Comparison of ENCODE assay signal across 21 mouse cellular contexts in the genomic region with DNA sequence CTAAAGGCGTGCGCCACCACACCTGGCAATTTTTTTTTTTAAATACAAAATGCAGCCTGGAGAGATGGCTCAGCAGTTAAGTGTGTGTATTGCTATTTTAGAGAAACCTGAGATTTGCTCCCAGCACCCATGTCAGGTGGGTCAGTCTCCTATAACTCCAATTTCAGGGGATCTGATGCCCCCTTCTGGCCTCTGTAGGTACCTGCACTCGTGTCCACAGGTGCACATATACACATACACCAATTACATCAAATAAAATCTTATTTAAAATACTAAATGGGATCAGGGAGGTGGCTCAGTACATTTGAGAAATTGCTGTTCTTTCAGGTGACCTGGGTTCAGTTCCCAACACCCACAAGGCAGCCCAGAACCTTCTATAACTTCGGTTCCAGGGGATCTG. TPM values are rescaled to one million over a fixed set of nuclear protein-coding genes. Genes with fewer than 3 reads are reported as not detected.
DNase-seq lines count a peak whose midpoint lies in the region; ATAC-seq and TF ChIP-seq lines count a peak whose summit lies in the region.
"Had no signal": no experiment of that assay in that cellular context is flagged by ENCODE, and none has a peak within 500 bp of the region (broad histone marks: within the 10 kb centered on the region; RNA-seq: fewer than 3 reads in every experiment).

No protein-coding gene starts in this region.

- H3K27me3 ChIP-seq in hindbrain, postnatal 0 days (ENCODE audit: insufficient read depth, low read length), result no peaks in the 10 kb centered on the region
- H3K27me3 ChIP-seq in hindbrain, embryonic 14.5 days (ENCODE audit: control insufficient read depth, insufficient read depth, low read length), result no peaks in the 10 kb centered on the region
- no peaks in the 10 kb centered on the region for H3K27me3 ChIP-seq in lung, embryonic 14.5 days (ENCODE audit: insufficient read depth, low read length)
- H3K27me3 ChIP-seq: CH12.LX; embryonic facial prominence, embryonic 15.5 days; forebrain, embryonic 12.5 days; heart, embryonic 13.5 days; Patski had no signal

- no peak for ATAC-seq in hindbrain, postnatal 0 days
- no peak for ATAC-seq in hindbrain, embryonic 14.5 days (ENCODE audit: low FRiP score)
- ATAC-seq in lung, embryonic 14.5 days (ENCODE audit: insufficient read depth), result no peak
- ATAC-seq in erythroid progenitor cell, adult 5-6 weeks (replicated peaks; ENCODE audit: low FRiP score, poor library complexity, severe bottlenecking), result no peak
- ATAC-seq: forebrain, embryonic 16.5 days; hindbrain, embryonic 16.5 days; Patski had no signal

- no peak for DNase-seq in hindbrain, postnatal 0 days (ENCODE audit: low spot score)
- no peak for DNase-seq in hindbrain, embryonic 14.5 days (ENCODE audit: low spot score)
- no peak for DNase-seq in lung, embryonic 14.5 days
- DNase-seq in lung, postnatal 10 days, result no peak
- DNase-seq in R1 (ENCODE audit: low read depth, low spot score), result peak; percentile 74
- DNase-seq in kidney, postnatal 14 days, result no peak
- no peak for DNase-seq in thymus, postnatal 10 days (ENCODE audit: low spot score in 2 of 2)
- DNase-seq: adrenal gland, adult 8-10 months; adrenal gland, postnatal 36 days; cerebellum, adult 2 months; cerebellum, postnatal 10 days; gastrocnemius, postnatal 14 days; heart, postnatal 36 days had no signal

- H3K9ac ChIP-seq in hindbrain, postnatal 0 days (replicated peaks; ENCODE audit: low read length), result no peak overlapping the region
- H3K9ac ChIP-seq in hindbrain, embryonic 14.5 days, result no peak overlapping the region
- H3K9ac ChIP-seq in lung, embryonic 14.5 days, result no peak overlapping the region
- H3K9ac ChIP-seq: embryonic facial prominence, embryonic 15.5 days; forebrain, embryonic 12.5 days; heart, embryonic 13.5 days had no signal

- TF ChIP-seq CTCF in hindbrain, postnatal 0 days (IDR thresholded peaks at IDR 0.05; ENCODE audit: low read depth), result peak; percentile 11; the same call in 1 of the 2 replicates
- peak; percentile 9; the same call in 1 of the 2 replicates for TF ChIP-seq CTCF in lung, embryonic 14.5 days (IDR thresholded peaks at IDR 0.05; ENCODE audit: low read depth)

- H3K27ac ChIP-seq in hindbrain, postnatal 0 days, result no peak overlapping the region
- no peak overlapping the region for H3K27ac ChIP-seq in hindbrain, embryonic 14.5 days
- no peak overlapping the region for H3K27ac ChIP-seq in lung, embryonic 14.5 days (ENCODE audit: low read depth)
- H3K27ac ChIP-seq: embryonic facial prominence, embryonic 15.5 days; forebrain, embryonic 12.5 days; heart, embryonic 13.5 days had no signal

- no peak overlapping the region for H3K4me3 ChIP-seq in hindbrain, postnatal 0 days (ENCODE audit: low read length)
- H3K4me3 ChIP-seq in hindbrain, embryonic 14.5 days (replicated peaks; ENCODE audit: low read length), result no peak overlapping the region
- no peak overlapping the region for H3K4me3 ChIP-seq in lung, embryonic 14.5 days (ENCODE audit: low read depth, low read length)
- H3K4me3 ChIP-seq: embryonic facial prominence, embryonic 15.5 days; forebrain, embryonic 12.5 days; heart, embryonic 13.5 days had no signal

- H3K36me3 ChIP-seq in hindbrain, postnatal 0 days (ENCODE audit: insufficient read depth, low read length), result no peaks in the 10 kb centered on the region
- no peaks in the 10 kb centered on the region for H3K36me3 ChIP-seq in hindbrain, embryonic 14.5 days (replicated peaks; ENCODE audit: control insufficient read depth, insufficient read depth)
- H3K36me3 ChIP-seq in lung, embryonic 14.5 days (ENCODE audit: insufficient read depth), result no peaks in the 10 kb centered on the region
- H3K36me3 ChIP-seq: embryonic facial prominence, embryonic 15.5 days; heart, embryonic 13.5 days had no signal

- no peak overlapping the region for H3K4me2 ChIP-seq in hindbrain, postnatal 0 days (ENCODE audit: low read depth, low read length)
- H3K4me2 ChIP-seq in hindbrain, embryonic 14.5 days (replicated peaks), result no peak overlapping the region
- no peak overlapping the region for H3K4me2 ChIP-seq in lung, embryonic 14.5 days
- H3K4me2 ChIP-seq: embryonic facial prominence, embryonic 15.5 days; forebrain, embryonic 12.5 days; heart, embryonic 13.5 days had no signal

- no peaks in the 10 kb centered on the region for H3K9me3 ChIP-seq in hindbrain, postnatal 0 days (ENCODE audit: low read length)
- no peaks in the 10 kb centered on the region for H3K9me3 ChIP-seq in hindbrain, embryonic 14.5 days (ENCODE audit: control insufficient read depth, low read length)
- H3K9me3 ChIP-seq in lung, embryonic 14.5 days (ENCODE audit: low read depth, low read length), result no peaks in the 10 kb centered on the region; the same call in 1 of the 2 replicates
- H3K9me3 ChIP-seq: embryonic facial prominence, embryonic 15.5 days; heart, embryonic 13.5 days had no signal

- no peaks in the 10 kb centered on the region for H3K4me1 ChIP-seq in hindbrain, postnatal 0 days (ENCODE audit: insufficient read depth, low read length)
- no peaks in the 10 kb centered on the region for H3K4me1 ChIP-seq in hindbrain, embryonic 14.5 days (replicated peaks; ENCODE audit: control insufficient read depth, insufficient read depth, low read length)
- H3K4me1 ChIP-seq in lung, embryonic 14.5 days (ENCODE audit: insufficient read depth), result no peaks in the 10 kb centered on the region
- H3K4me1 ChIP-seq: forebrain, embryonic 12.5 days had no signal

- WGBS in hindbrain, postnatal 0 days, result 88% methylated on average over 4 of the region's 4 CpGs
- WGBS in hindbrain, embryonic 14.5 days, result 94% methylated on average over 4 of the region's 4 CpGs
- WGBS in lung, embryonic 14.5 days, result 84% methylated on average over 4 of the region's 4 CpGs

RNA-seq across cellular contexts. Expression of gene Ppp1r15b, which starts 14.8 kb away (rescaled TPM):
- 37.4 and 46.9 TPM in 2 replicates for total RNA-seq in hindbrain, postnatal 0 days (2014; rRNA removed)
- 15.9 and 17.0 TPM in 2 replicates for polyA plus RNA-seq in hindbrain, postnatal 0 days (2015; fragmentation: Nextera tagmentation; extraction: Ambion mirVana)
- 29.6 and 36.0 TPM in 2 replicates for polyA plus RNA-seq in hindbrain, embryonic 14.5 days (2014; fragmentation: Nextera tagmentation; extraction: Ambion mirVana)
- polyA plus RNA-seq in lung, embryonic 14.5 days (2014; fragmentation: Nextera tagmentation; extraction: Ambion mirVana), result 51.4 and 54.3 TPM in 2 replicates
- 131 and 152 TPM in 2 replicates for total RNA-seq in erythroid progenitor cell, adult 5-6 weeks (2015; ENCODE audit: low replicate concordance)
- 227 and 245 TPM in 2 replicates for total RNA-seq in erythroid progenitor cell, adult 5-6 weeks (2017; ENCODE audit: low replicate concordance)

RNA-seq across cellular contexts. Expression of gene Plekha6, which starts 47.9 kb away (rescaled TPM):
- 41.0 and 44.1 TPM in 2 replicates for total RNA-seq in hindbrain, postnatal 0 days (2014; rRNA removed)
- 9.7 TPM in 2 replicates for polyA plus RNA-seq in hindbrain, postnatal 0 days (2015; fragmentation: Nextera tagmentation; extraction: Ambion mirVana)
- 21.4 and 22.2 TPM in 2 replicates for polyA plus RNA-seq in hindbrain, embryonic 14.5 days (2014; fragmentation: Nextera tagmentation; extraction: Ambion mirVana)
- polyA plus RNA-seq in lung, embryonic 14.5 days (2014; fragmentation: Nextera tagmentation; extraction: Ambion mirVana), result 6.7 and 10.2 TPM in 2 replicates
- 0.36 TPM in 1 of 2 replicates, not detected in the other for total RNA-seq in erythroid progenitor cell, adult 5-6 weeks (2015; ENCODE audit: low replicate concordance)
- 0.51 TPM in 1 of 2 replicates, not detected in the other for total RNA-seq in erythroid progenitor cell, adult 5-6 weeks (2017; ENCODE audit: low replicate concordance)
- total RNA-seq: CH12.LX had no signal
